Mouse (Mus musculus): Measurements from ENCODE around the gene Tmem30a.

The Tmem30a gene

DNA sequence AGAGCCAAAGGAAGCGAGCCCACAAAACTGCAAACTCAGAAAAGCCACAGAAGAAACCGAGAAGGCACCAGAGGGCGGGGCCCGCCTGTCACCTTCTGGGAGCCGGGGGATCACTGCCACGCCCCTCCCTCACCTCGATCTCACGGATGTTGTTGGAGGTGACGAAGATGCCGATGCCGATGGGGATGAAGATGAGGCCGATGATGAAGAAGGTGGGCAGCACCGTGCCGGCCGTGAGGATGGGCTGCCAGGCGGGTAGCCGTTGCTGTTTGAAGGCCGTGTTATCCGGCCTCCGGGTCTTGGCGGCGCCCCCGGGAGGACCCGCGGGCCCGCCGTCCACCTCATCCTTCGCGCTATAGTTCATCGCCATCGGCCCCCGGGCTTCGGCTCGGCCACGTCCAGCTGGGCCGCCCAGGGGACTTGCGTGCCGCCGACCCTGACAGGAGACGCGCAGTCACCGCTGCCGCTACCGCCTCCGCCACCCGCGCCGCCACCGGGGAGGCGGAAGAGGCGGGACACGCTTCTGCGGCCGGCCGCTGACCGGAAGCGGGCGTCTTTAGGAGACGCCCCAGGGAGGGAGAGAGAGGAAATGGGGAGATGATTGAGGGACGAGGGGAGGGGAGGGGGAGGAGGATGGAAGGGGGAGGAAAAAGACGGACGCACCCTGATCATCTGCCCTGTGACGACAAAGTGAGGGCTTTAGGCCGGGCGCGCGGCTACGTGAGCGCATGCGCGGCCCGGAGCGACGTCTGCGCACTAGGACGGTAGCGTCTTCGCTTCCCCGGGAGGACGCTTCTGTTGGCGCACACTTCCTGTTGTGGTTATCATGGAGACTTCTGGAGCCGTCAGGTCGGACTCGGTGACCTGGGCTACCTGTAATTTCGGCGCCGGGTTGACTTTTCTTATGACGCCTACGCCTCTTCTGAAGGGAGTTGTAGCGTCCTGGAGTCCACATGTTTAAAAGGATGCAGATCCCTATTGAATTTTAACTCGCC, at the start of gene Tmem30a:
Tmem30a (minus strand) TSS at position 667 of the 995 bp plus-strand sequence.
- DNase-seq (ENCODE audit: low read depth, low spot score): peak; percentile 90

DNA sequence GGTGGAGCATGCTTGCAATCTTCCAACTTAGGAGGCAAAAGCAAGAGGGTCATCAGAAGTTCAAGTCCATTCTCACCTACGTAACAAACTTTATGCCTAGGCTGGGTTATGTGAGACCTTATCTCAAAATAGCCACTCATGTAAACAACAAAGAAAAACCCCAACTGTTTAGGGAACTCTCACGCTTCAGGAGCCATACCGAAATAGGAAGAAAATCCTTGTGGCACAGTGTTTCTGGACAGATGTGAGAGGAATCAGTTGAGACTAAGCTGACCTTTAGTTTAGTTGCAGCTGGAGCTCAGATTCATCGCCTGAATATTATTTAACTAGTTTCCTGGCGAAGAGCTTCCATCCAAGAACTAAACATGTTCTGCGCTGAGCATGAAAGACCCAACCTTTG, 49.3 kb upstream of the Tmem30a start:
- DNase-seq (ENCODE audit: low read depth, low spot score): no peak

DNA sequence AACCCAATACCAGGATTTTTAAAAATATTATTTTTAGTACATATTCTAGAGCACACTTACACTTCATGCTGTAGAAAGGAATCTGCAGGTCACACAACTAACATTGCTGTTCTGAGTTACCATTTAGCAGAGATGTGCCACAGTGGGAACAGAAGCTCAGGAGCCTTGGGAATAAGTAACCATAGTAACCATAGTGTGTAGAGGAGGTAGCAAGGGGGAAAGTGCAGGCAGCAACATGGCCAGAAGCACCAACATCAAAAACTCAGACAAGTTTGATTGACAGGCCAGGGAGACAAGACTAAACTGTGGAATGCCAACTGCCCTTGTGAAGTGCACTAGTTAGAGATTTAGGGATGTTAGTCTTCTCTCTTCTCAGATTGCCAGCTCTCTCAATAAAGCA, 48.7 kb upstream of the Tmem30a start:
- DNase-seq (ENCODE audit: low read depth, low spot score): no peak

DNA sequence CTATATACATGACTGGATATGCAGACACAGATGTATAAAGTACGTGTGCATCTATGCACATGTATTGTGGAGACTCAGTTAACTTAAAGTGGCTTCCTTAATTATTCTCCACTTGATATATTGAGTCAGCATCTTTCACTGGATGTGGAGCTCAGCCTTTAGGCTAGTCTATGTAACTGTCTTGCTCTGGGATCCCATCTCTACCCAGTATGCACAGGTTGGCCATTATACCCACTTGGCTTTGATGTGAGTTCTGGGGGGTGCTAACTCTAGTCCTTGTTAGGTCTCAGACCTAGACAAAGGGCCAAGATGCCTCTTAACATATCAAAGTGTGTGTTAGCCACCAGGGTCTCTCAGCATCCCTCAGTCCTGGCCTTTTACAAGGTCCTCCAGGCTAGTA, 38.0 kb upstream of the Tmem30a start:
- no peak for DNase-seq (ENCODE audit: low read depth, low spot score)

DNA sequence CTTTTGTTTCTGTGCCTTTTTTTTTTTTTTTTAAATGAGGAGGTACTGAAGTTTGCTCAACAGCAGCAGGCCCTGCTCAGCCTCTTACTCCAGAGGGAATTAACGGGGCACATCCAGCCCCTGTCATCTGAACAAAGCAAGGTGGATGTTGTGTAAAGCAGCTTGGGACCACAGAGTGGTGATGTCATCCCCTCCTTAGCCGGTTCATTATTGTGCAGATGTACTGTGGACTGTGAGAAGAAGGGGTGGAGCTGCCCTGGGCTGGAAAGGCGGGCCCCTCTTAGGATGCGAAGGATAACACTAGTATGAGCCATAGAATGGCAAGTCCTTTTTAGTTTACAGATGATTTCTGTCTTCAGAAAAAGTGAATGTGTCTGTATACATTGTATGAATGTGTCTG, 37.6 kb upstream of the Tmem30a start:
- peak; percentile 26 for DNase-seq (ENCODE audit: low read depth, low spot score)

DNA sequence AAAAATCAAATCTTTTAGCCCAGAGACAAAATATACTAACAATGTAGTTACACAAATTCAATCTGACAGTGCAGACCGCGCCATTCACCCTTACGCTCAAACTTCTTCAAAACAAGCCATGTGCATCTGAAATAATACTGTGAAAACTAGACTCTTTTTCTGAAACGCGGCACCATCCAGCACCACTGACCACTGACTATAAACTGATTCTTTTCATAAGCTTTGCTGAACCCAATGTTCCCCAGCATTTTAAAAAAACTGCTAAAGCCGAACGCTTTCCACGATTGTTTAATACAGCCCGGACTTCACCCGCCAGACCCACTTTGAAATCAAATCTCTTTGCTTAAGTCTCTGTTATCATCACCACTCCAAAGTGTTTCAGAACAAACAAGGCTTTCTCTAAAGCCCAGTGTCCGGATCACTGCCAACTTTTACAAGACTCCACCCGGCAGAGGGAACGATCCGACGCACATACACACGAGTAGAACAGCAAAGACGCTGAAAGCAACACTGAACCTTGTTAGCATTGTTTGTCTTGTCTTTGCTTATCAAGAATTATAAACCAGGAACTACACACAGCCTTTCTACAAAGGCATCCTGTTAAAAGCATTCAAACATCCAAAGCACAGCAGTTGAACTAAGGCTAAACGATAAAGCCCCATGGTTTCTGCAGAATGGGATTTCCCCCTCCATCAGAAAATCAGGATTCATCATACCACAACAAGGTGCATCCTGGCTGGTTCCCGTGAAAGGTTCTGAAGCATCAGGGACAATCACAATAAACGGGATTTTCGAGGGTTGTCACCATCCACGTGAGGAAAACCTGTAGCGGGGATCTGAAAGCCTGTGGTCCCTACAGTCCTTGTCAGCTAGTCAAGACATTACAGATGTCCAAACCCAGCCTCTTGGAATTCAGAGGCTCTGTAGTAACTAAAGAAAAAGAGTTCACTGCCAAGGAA, 36.8 kb upstream of the Tmem30a start:
- no peak for DNase-seq (ENCODE audit: low read depth, low spot score)

DNA sequence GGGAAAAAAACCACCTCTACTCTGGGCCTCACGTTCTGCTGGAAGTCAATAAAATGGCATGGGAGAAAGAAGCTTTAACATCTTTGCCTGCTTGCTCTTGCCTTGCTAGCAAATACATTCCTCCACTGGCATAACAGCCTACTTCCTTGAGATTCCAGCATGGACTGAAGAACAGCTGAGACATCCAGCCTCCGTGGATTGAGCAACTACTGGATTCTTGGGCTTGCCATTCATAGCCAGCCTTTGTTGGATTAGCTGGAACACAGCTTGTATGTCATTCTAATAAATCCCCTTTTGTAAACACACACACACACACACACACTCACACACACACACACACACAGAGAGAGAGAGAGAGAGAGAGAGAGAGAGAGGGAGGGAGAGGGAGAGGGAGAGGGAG, 33.8 kb upstream of the Tmem30a start:
- DNase-seq (ENCODE audit: low read depth, low spot score): no peak

DNA sequence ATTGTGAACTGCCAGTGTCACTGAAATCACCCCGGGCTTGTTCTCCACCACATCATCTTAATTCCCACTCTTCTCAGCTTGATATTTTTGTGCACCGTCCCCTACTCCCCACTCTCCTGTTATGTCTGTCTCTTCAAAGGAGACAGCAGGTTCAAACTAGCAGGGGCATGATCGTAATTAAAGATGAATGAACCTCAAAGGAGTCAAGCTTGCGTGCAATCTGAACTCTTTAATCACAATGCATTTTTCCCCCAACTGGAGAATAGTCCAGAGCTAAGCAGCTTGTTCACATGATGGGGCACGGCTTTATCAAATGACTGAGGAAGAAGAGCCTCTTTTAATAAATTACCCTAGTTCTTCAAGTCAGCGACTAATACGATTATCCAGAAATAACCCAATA, 32.2 kb upstream of the Tmem30a start:
- DNase-seq (ENCODE audit: low read depth, low spot score): no peak

DNA sequence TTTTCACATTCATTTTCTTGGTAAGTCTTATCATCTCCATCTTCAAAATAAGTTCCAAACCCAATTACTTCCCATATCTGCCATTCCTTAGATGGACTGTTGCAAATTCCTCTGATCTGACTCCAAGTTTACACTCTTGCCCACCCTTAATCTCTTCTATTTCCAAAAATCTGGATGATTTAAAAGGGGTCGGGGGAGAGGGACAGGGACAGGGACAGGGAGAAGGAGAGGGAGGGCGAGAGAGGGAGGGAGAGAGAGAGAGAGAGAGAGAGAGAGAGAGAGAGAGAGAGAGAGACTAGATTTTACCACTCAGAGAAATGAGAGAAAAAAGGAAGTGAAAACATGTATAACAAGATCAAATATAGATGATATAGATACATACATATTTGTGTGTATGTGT, 30.5 kb upstream of the Tmem30a start:
- DNase-seq (ENCODE audit: low read depth, low spot score): no peak

DNA sequence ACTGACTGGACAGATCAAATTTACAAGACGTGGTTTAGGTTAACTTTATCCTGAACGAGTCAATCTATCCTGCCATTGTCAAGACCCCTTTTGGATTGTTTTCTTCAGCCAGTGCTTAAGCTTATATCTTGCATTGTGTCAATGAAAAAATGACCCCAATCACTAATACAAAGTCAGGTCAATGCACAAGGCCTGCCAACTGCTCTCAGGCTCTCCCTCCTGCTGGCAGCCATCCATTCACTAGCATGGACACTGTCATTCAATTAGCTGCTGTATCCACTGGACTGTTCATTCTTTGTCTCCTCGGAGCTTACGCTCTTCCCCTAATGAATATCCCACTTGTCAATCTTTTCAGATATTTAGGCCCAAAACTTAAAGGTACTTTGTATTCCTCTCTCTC, 30.1 kb upstream of the Tmem30a start:
- DNase-seq (ENCODE audit: low read depth, low spot score): no peak

DNA sequence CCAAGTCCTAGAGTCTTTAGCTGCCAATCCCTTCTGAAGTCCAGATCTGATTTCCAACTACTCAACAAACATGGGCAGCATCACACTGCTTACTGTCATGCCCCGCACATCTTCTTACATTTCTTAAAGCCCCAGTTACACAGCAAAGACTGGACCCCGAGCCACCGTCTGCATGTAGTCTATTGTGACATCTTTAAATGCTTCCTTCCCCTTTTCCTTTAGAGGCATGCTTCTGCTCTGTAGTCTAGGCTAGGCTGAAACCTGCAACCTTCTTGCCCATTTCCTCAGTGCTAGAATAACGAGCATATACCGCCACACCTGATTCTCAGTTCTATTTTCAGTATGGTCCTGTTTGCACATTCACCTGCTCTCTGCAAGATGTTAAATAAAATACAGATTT, 23.2 kb upstream of the Tmem30a start:
- no peak for DNase-seq (ENCODE audit: low read depth, low spot score)

DNA sequence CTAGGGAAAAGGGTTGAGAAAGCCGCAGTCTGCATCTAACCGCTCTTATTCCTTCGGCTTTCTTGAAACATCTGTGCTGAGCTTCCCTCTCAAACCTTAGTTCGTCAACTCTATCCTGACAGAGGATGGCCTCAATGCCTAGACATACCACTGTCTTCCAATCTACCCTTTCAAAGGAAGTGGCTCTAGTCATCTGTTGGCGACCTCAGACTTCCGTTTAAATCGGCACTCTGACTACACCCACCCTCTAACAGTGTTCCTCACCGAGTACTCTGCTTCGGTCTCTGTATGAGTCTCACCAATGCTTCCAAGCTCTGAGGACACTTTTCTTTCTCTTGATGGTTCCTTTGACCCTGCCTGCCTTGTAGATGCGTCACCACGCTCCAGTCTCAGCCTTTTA, 22.7 kb upstream of the Tmem30a start:
- DNase-seq (ENCODE audit: low read depth, low spot score): no peak

DNA sequence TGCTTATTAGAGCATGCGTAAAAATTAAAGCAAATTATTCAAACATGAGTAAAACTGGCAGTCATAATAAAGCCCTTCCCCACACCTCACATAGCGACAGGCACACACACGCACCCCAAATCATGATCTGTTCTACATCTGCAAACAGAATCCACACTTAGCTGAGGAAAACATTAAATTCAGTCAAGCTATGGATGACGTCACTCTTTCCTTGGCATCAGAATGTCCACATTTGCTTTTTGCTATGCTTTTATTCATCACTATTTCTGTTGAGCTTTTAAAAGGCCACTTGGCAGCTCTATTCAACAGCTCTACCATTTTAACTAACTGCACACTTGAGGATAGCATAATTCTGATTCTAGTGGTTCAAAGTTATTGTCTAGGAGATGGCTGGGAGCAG, 21.3 kb upstream of the Tmem30a start:
- no peak for DNase-seq (ENCODE audit: low read depth, low spot score)

DNA sequence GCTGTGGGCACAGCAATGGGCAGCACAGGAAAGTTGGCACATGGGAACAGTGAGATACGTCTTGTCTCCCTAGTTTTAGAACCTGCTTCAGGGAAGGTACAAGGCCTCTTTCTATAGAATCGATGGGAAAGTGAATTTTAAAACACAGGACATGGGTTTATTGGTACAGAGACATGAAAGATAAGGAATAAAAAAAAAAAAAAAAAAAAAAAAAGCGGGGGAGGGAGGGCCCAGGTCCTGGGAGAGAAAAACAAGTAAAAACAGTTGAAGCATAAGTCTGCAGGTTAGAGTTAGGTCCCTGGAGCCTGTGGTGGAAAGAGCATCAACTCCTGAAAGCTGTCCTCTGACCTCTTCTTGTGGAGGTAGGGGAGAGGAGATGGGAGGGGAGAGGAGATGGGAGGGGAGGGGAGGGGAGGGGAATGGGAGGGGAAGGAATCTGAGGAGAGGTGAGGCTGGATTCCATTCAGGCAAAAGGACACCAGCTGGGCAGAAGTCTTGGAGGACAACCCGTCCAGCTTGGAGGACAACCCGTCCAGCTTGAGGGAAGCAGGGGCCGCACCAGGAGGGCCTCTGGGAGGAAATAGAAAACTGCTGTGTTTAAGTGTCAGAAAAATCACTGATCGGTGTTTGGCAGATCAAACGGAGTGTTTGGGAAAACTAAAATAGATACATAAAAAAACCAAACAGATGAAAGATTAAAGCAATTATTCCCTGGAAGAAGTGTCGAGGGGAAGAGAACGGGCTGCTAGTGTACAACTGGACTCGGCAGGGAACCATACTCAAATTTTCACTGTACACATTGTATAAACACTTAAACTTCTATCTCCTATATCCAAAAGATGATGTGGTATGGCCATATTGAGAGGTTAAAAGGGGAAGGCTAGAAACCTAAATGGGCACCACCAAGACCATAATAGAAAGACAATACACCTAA, 17.9 kb upstream of the Tmem30a start:
- DNase-seq (ENCODE audit: low read depth, low spot score): no peak

DNA sequence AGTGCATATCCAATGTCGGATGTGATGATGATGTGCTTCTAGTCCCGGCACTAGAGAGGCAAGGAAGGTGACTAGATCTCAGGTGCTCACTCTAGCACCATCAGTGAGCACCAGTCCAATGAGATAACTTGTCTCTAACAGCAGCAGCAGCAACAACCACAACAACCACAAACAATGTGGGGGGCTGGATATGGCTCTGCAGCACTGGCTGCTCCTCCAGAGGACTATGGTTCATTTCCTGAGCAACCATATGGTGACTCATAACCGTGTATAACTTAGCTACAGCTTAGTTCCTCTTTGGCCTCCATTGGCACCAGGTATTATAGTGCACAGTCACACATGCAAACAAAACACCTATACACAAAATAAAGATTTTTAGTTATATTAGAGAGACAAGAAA, 17.2 kb upstream of the Tmem30a start:
- no peak for DNase-seq (ENCODE audit: low read depth, low spot score)

DNA sequence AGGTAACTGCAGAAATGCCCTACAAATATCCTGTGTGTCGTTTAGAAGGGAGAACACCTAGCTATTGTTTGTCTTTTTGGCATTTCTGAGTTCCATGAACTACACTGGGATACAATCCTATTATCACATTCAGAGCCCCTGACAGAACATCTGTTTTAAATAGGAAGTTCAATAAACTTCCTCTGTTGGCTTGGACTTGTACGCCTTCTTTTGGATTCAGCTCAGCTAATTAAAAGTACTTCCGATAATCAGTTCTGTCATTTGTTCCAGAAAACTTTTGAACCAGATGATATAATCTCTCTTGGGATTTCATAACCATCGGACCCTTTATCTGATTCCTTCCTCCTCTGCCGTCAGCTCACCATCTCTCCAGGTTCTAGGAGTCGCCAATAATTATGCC, 16.1 kb upstream of the Tmem30a start:
- DNase-seq (ENCODE audit: low read depth, low spot score): no peak

DNA sequence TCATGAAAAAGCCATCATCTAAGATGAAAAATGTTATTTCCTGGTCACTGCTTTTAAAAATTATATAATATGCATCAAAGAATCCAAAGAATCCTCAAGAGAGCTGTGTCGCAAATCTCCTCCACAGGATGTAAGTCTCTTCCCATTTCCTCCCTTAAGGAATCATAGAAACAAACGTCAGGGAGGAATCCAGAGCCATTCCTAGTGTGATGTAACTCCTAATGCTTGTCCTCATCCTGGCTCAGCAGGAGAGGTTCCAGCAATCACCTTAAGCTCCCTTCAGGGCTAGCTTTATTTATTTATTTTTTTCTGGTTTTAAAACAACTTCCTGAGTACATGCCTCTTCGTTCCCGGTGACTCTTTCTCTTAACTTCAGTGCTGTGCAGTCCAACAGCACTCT, 13.9 kb upstream of the Tmem30a start:
- no peak for DNase-seq (ENCODE audit: low read depth, low spot score)

DNA sequence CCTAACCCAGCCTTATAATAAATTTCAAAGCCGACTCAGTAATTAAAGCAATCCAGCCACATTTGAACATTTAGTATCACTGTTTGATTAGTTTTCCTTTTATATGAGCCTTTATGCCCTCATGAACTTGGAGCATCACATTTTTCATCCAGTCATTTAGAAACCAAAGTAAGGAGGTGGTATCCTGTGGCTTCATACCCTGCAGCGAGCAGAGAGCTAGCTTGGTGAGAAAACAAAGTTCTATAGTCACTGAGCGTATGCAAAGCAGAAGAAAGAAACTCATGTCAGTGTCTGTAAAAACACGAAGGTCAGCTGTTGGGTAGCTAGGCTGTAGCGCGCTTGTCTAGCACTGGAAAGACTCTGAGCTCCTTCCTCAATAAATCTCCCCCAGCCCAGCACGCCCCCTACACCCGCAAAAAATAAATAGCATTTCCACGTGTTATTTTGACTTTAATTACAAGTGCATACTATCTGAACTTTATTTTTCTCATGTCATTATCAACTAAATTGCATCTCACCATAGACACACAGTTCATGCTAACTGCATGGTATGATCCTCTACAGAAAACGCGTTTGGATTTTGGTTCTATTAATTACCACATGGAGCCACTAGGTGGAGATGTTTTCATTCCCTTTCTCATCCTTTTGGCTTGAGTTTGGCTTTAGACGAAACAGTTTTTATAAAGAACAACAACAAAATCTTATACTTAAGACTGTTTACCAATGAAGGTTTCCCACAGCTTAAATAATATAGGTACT, 13.2 kb upstream of the Tmem30a start:
- DNase-seq (ENCODE audit: low read depth, low spot score): peak; percentile 16

DNA sequence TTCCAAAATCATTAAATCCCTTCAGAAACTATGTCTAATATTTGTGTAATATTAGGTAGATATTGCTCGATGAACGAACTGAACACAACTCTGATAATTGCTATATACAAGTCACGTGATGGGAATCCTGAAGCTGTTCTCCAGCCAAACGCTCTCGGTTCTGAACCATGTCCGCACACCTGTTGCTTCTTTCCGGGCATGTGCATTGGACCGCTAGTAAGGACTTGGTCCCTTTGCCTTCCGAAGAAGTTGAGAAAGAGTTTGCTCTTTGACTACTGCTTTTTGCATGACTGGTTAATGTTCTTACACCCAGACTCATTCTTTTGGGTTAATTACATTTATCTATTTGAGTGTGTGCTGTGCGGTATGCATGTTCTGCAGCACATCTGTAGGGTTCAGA, 12.1 kb upstream of the Tmem30a start:
- no peak for DNase-seq (ENCODE audit: low read depth, low spot score)

DNA sequence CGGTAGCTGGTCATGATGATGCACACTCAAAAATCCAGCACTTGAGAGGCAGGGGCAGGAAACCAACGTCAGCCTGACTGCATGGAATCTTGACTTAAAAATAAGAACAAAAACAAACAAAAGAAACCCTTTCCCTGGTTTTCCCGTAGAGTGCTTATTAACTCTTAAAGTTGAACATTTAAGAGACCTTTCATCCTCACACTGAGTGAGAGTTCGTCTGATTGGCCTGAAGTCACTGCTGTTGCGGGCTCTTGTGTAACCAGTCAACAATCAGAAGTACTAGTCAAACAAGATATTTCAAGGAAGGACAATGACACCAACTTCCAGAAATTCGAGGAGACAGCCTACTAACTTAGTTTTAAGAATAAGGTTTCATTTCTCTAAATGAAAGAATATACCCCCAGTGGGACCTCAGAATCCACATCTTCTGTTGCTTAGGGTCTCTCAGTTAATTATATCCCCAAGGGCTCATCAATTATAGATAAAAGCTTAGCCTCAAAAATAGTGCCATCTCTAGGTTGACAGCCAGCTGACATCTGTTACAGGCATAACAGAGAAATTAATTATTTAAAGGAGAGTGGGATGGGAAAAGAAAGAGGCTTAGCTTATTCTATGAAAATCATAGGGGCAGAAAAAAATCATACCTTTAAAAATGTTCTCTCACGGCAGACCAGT, 3.3 kb upstream of the Tmem30a start:
- no peak for DNase-seq (ENCODE audit: low read depth, low spot score)
